Mouse (Mus musculus): ENCODE results near the gene Musk. TPM values are rescaled to one million over a fixed set of nuclear protein-coding genes. Genes with fewer than 3 reads are reported as not detected.

The Musk gene
- total and polyA plus RNA-seq, 2 experiments from 2014 or later: not detected

DNA sequence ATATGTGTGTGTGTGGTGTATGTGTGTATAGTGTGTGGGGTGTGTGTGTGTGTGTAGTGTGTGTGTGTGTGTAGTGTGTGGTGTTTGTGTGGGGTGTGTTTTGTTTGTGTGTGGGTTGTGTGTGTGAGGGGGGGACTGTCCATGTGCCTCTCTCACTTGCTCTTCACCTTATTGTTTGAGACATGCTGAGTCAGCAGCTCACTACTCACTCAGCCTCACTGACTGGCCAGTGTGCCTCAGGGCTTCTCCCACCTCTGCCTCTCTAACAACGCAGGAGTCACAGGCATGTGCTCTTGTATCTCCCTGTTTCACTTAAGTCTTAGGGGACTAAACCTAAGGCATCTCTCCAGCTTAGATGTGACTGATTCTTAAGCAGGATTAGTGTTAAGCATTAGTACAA is 6.1 kb downstream of the Musk start:
- Histone ChIP-seq H3K4me2 (ENCODE audit: low read depth, low read length) (no peak overlapping the region), H3K9me3 (replicated peaks; ENCODE audit: control insufficient read depth, low read length) (no peaks in the 10 kb centered on the region), H3K27ac (ENCODE audit: low read depth) (no peak overlapping the region), H3K4me1 (ENCODE audit: control insufficient read depth, insufficient read depth) (no peaks in the 10 kb centered on the region), H3K27me3 (ENCODE audit: control insufficient read depth, insufficient read depth, low read length) (no peaks in the 10 kb centered on the region), H3K36me3 (replicated peaks; ENCODE audit: control insufficient read depth, insufficient read depth, low read length) (no peaks in the 10 kb centered on the region), H3K4me3 (ENCODE audit: low read depth, low read length) (no peak overlapping the region), H3K9ac (replicated peaks; ENCODE audit: low read depth, low read length) (no peak overlapping the region)
- WGBS: 41% methylated on average over 1 of the region's 1 CpGs
- ATAC-seq (ENCODE audit: insufficient read depth, low read depth) (no peak), DNase-seq (ENCODE audit: low spot score) (no peak)
- TF ChIP-seq EP300 (IDR thresholded peaks at IDR 0.05; ENCODE audit: low read depth) (no peak), CTCF (IDR thresholded peaks at IDR 0.05; ENCODE audit: low read depth) (no peak)

- DNase-seq (ENCODE audit: low spot score) (no peak), ATAC-seq (ENCODE audit: insufficient read depth, low read depth) (no peak)
- Histone ChIP-seq H3K4me1 (ENCODE audit: control insufficient read depth, insufficient read depth) (no peaks in the 10 kb centered on the region), H3K4me3 (ENCODE audit: low read depth, low read length) (no peak overlapping the region), H3K27ac (ENCODE audit: low read depth) (no peak overlapping the region), H3K9ac (replicated peaks; ENCODE audit: low read depth, low read length) (no peak overlapping the region), H3K27me3 (ENCODE audit: control insufficient read depth, insufficient read depth, low read length) (no peaks in the 10 kb centered on the region), H3K4me2 (ENCODE audit: low read depth, low read length) (no peak overlapping the region), H3K36me3 (replicated peaks; ENCODE audit: control insufficient read depth, insufficient read depth, low read length) (no peaks in the 10 kb centered on the region), H3K9me3 (replicated peaks; ENCODE audit: control insufficient read depth, low read length) (no peaks in the 10 kb centered on the region)
- TF ChIP-seq EP300 (IDR thresholded peaks at IDR 0.05; ENCODE audit: low read depth): no peak
- no peak for TF ChIP-seq CTCF (IDR thresholded peaks at IDR 0.05; ENCODE audit: low read depth)
- WGBS: 72% methylated on average over 3 of the region's 3 CpGs
Observed at GRCm38 (mm10) chr4:58293099-58293498, 7.3 kb downstream of the Musk start.

DNA sequence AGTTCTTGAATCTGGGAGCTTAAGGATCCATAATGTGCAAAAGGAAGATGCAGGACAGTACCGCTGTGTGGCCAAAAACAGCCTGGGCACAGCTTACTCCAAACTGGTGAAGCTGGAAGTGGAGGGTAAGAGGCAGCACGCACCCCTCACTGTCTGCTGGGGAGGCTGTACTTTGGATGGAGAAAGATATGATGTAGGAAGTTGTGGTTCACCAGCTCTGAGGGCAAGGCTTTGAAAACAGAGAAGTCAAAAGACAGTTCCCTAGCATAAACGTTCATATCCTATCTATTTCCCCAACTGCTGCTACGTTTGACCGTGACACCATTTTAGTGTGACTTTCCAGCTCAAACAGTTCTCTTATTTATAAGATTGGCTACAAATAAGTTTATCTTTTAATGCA is 18.1 kb downstream of the Musk start:
- no peak for DNase-seq (ENCODE audit: low spot score)
- Histone ChIP-seq H3K36me3 (replicated peaks; ENCODE audit: control insufficient read depth, insufficient read depth, low read length) (no peaks in the 10 kb centered on the region), H3K9ac (replicated peaks; ENCODE audit: low read depth, low read length) (no peak overlapping the region), H3K27ac (ENCODE audit: low read depth) (no peak overlapping the region), H3K4me3 (ENCODE audit: low read depth, low read length) (no peak overlapping the region), H3K4me2 (ENCODE audit: low read depth, low read length) (no peak overlapping the region), H3K9me3 (replicated peaks; ENCODE audit: control insufficient read depth, low read length) (no peaks in the 10 kb centered on the region), H3K27me3 (ENCODE audit: control insufficient read depth, insufficient read depth, low read length) (no peaks in the 10 kb centered on the region), H3K4me1 (ENCODE audit: control insufficient read depth, insufficient read depth) (no peaks in the 10 kb centered on the region)
- WGBS: 77% methylated on average over 5 of the region's 5 CpGs
- no peak for ATAC-seq (ENCODE audit: insufficient read depth, low read depth)
- TF ChIP-seq CTCF (IDR thresholded peaks at IDR 0.05; ENCODE audit: low read depth) (no peak), EP300 (IDR thresholded peaks at IDR 0.05; ENCODE audit: low read depth) (no peak)

- TF ChIP-seq EP300 (IDR thresholded peaks at IDR 0.05; ENCODE audit: low read depth): no peak
- DNase-seq (ENCODE audit: low spot score) (peak; percentile 27), ATAC-seq (ENCODE audit: insufficient read depth, low read depth) (no peak)
- Histone ChIP-seq H3K4me3 (ENCODE audit: low read depth, low read length) (no peak overlapping the region), H3K9ac (replicated peaks; ENCODE audit: low read depth, low read length) (no peak overlapping the region), H3K4me2 (ENCODE audit: low read depth, low read length) (no peak overlapping the region), H3K9me3 (replicated peaks; ENCODE audit: control insufficient read depth, low read length) (no peaks in the 10 kb centered on the region), H3K27ac (ENCODE audit: low read depth) (no peak overlapping the region), H3K4me1 (ENCODE audit: control insufficient read depth, insufficient read depth) (no peaks in the 10 kb centered on the region), H3K27me3 (ENCODE audit: control insufficient read depth, insufficient read depth, low read length) (no peaks in the 10 kb centered on the region), H3K36me3 (replicated peaks; ENCODE audit: control insufficient read depth, insufficient read depth, low read length) (no peaks in the 10 kb centered on the region)
- WGBS: 28% methylated on average over 7 of the region's 7 CpGs
Observed at GRCm38 (mm10) chr4:58304564-58304963, 18.8 kb downstream of the Musk start.

DNA sequence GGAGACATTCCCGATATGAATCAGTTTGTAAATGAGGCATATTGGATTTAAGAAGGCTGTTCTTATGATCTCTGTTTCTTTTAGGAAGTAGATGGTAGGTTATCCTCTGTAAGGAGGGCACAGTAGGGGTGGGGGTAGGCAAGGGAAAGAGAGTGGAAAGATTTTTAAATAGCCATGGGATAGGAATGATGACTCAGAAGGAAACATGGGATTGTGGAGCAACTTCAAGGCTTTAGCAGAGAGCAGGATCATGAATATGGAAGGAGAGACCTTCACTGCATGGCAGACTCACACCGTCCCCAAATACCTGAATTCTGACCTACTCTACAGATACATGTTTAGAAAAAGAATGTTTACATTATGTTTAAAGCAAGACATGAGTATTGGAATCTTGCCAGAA is 21.7 kb downstream of the Musk start:
- no peaks in the 10 kb centered on the region for H3K27me3 ChIP-seq (ENCODE audit: control insufficient read depth, insufficient read depth, low read length)
- no peak for ATAC-seq (ENCODE audit: insufficient read depth, low read depth)
- DNase-seq (ENCODE audit: low spot score): no peak
- no peaks in the 10 kb centered on the region for H3K36me3 ChIP-seq (replicated peaks; ENCODE audit: control insufficient read depth, insufficient read depth, low read length)
- H3K9ac ChIP-seq (replicated peaks; ENCODE audit: low read depth, low read length): no peak overlapping the region
- no peak overlapping the region for H3K4me3 ChIP-seq (ENCODE audit: low read depth, low read length)
- no peak overlapping the region for H3K27ac ChIP-seq (ENCODE audit: low read depth)
- no peaks in the 10 kb centered on the region for H3K4me1 ChIP-seq (ENCODE audit: control insufficient read depth, insufficient read depth)
- H3K4me2 ChIP-seq (ENCODE audit: low read depth, low read length): no peak overlapping the region
- no peaks in the 10 kb centered on the region for H3K9me3 ChIP-seq (replicated peaks; ENCODE audit: control insufficient read depth, low read length)
- TF ChIP-seq CTCF (IDR thresholded peaks at IDR 0.05; ENCODE audit: low read depth): no peak
- no peak for TF ChIP-seq EP300 (IDR thresholded peaks at IDR 0.05; ENCODE audit: low read depth)
- 58% methylated on average over 2 of the region's 2 CpGs for WGBS

- Histone ChIP-seq H3K27ac (ENCODE audit: low read depth) (no peak overlapping the region), H3K27me3 (ENCODE audit: control insufficient read depth, insufficient read depth, low read length) (no peaks in the 10 kb centered on the region), H3K4me2 (ENCODE audit: low read depth, low read length) (no peak overlapping the region), H3K36me3 (replicated peaks; ENCODE audit: control insufficient read depth, insufficient read depth, low read length) (no peaks in the 10 kb centered on the region), H3K9me3 (replicated peaks; ENCODE audit: control insufficient read depth, low read length) (no peaks in the 10 kb centered on the region), H3K4me3 (ENCODE audit: low read depth, low read length) (no peak overlapping the region), H3K4me1 (ENCODE audit: control insufficient read depth, insufficient read depth) (no peaks in the 10 kb centered on the region), H3K9ac (replicated peaks; ENCODE audit: low read depth, low read length) (no peak overlapping the region)
- ATAC-seq (ENCODE audit: insufficient read depth, low read depth) (no peak), DNase-seq (ENCODE audit: low spot score) (no peak)
- 71% methylated on average over 1 of the region's 1 CpGs for WGBS
- TF ChIP-seq CTCF (IDR thresholded peaks at IDR 0.05; ENCODE audit: low read depth) (no peak), EP300 (IDR thresholded peaks at IDR 0.05; ENCODE audit: low read depth) (no peak)
Observed at GRCm38 (mm10) chr4:58313344-58313743, 27.6 kb downstream of the Musk start.
